Mouse (Mus musculus) Patski (cell line): ENCODE data around the gene Adam30. TPM values are rescaled to one million over a fixed set of nuclear protein-coding genes. Genes with fewer than 3 reads are reported as not detected.

Source experiments
- ATAC-seq: fragments of 100-300 bp; one replicate; pipeline ENCODE4 v1.8.0; 2021
- CTCF ChIA-PET: fragments of 350-600 bp; sonication (Branson Sonifier 250); formaldehyde crosslinking; loops from one replicate; lab custom pipeline; 2022; ENCODE audit warnings: inconsistent platforms; lab: Charles Lee
- POLR2A ChIA-PET: fragments of 350-600 bp; sonication (Branson Sonifier 250); formaldehyde crosslinking; loops from one replicate; lab custom pipeline; 2022; ENCODE audit warnings: antibody characterized with exemption, inconsistent platforms; lab: Charles Lee
- DNase-seq: peaks from one replicate; pipeline ENCODE4 v3.0.0-alpha.2; 2011; ENCODE audit warnings: low read depth, low spot score
- H3K27me3 ChIP-seq: fragments of 371-371 bp; one replicate; pipeline ENCODE4 v1.5.1; 2021
- CTCF ChIP-seq: fragments of 100-300 bp; IDR thresholded peaks from one replicate; pipeline ENCODE4 v1.5.1; 2021
- in situ Hi-C: fragments of 300-500 bp; cut with MboI; formaldehyde crosslinking; loops from 3 replicates; pipeline ENCODE4 v1.11.1; 2018; ENCODE audit warnings: low pct_unique_long_range_greater_than_20kb, mixed read lengths
- polyA plus RNA-seq: library from polyadenylated mRNA; unstranded; gene quantifications from one replicate; pipeline ENCODE4 v1.2.3, GENCODE M21; 2021

The Adam30 gene
- polyA plus RNA-seq, 1 experiment from 2014 or later: 0.01 TPM

DNA sequence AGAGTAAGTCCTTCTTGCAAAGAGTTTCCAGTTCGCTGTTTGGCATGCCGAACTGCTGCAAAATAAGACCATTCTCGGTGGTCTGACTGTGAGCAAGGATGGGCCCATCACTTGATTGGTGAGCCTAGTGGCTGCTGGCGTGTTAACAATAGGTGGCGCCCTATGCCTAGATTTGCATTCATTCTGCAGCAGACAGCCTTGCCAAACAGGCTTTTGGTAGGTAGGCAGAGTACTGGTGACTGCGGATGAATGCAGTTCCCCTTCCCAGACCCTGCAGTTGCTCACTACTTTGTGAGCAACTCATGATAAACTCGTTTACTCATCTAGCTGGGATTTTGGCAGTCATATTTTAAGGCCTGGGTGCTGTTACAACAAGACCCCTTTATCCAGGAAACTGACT lies 20.4 kb downstream of the Adam30 start:
- in situ Hi-C loops: no loop called here
- no peaks in the 10 kb centered on the region for H3K27me3 ChIP-seq
- no peak for DNase-seq
- ATAC-seq: peak; percentile 79
- ChIA-PET CTCF (interaction anchor here (0.7 to 6.8 kb wide), 7 partner anchors 21 to 255 kb away, joined by 3 to 75 read pairs (median 3); partner anchors contain the start of gene Reg4), POLR2A (interaction anchor here (1.2 kb wide), 1 partner anchor 45 kb away, joined by 3 read pairs; no protein-coding TSS in a partner anchor)
- peak; percentile 96 for TF ChIP-seq CTCF

DNA sequence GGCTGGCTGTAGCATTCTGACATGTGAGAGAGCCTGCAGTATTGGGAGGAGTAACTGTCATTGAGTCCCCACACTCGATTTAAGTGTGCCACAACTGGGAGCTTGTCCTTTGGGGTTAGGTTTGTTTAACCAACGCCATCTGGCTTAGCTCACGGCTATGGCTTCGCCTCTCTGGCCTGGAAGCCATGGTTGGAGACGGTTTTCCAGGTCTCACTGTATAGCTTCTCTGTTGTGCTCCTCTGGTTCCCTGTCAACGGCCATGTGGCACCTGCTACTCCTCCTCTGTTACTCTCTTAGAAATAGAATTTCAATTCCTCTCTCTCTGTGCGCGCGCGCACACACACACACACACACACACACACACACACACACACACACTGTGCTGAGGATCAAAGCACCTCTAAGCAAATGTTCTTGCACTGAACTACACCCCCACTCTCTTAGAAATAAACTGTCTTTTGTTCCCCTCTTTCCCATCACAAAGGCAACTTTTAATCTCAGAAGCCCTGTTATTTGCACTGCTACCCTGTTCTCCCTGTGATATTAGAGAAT lies 24.8 kb downstream of the Adam30 start:
- ATAC-seq: no peak
- no peaks in the 10 kb centered on the region for H3K27me3 ChIP-seq
- ChIA-PET POLR2A (no interaction called here), CTCF (interaction anchor here (1.0 to 1.8 kb wide), 3 partner anchors 13 to 41 kb away, joined by 3 to 10 read pairs (median 6); no protein-coding TSS in a partner anchor)
- in situ Hi-C loops: no loop called here
- TF ChIP-seq CTCF: no peak
- DNase-seq: no peak

DNA sequence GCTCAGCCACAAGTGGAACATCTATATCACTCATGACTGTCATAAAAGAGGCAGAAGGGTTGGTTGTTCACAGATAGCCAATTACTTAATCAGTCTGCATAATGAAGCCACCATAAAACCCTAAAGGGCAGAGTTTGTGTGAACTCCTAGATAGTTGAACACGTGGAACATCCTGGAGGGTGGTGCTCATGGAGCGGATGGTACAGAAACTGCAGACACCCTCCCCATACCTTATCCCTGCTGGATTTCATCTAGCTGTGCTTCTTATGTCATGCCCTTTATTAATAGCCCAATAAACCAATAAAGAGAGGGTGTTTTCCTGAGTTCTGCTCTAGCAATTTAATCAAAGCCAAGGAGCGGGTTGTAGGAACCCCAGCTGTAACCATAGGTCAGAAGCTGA lies 27.3 kb downstream of the Adam30 start:
- POLR2A ChIA-PET: interaction anchor here (1.2 kb wide), 1 partner anchor 19 kb away, joined by 3 read pairs; no protein-coding TSS in a partner anchor
- H3K27me3 ChIP-seq: no peaks in the 10 kb centered on the region

DNA sequence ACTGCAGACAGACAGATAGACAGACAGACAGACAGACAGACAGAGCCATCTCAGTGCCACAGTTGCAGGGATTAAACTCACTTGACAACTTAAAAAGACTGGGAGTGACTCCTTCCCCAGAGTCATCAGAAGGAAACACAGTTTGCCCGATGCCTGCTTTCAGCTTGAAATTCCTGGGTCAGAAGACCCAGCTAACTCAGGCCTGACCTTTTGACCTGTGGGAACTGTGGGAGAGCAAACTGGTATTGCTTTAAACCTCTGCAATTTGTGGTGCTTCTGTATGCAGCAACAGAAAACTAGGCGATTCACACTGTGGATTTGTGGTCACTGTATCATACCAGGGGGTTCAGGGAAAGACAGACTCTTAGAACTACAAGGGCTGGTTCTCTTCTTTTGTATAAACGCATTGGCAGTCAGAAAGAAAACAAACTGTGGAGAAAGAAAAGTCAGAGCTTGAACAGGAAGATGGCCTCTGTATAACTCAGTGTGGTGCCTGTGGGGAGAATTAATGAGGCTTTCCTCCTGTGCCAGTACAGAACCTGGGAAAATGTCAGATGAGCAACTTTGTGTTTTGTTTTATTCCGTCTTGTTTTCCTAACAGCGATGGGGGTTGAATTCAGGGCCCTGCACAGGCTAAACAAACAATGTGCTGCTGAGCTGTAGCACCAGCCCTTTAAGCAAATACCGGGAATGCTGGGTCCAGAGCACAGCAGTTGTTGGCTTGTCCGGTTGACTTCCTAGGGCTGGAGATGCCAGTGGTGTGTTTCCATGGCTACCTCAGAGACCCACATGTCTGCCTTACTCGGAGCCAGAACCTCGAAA lies 37.5 kb downstream of the Adam30 start:
- no peaks in the 10 kb centered on the region for H3K27me3 ChIP-seq
- no peak for TF ChIP-seq CTCF
- peak; percentile 95 for DNase-seq
- peak; percentile 92 for ATAC-seq
- in situ Hi-C loops: no loop called here
- ChIA-PET CTCF (interaction anchor here (0.7 to 2.6 kb wide), 6 partner anchors 12 to 84 kb away, joined by 3 to 26 read pairs (median 4); no protein-coding TSS in a partner anchor), POLR2A (no interaction called here)

More for the DNA sequence above, 27.3 kb downstream of the Adam30 start:
- no peak for DNase-seq
- no peak for ATAC-seq
- in situ Hi-C loops: no loop called here
- no peak for TF ChIP-seq CTCF
- CTCF ChIA-PET: no interaction called here

- CTCF ChIA-PET: interaction anchor here (0.7 to 1.0 kb wide), 2 partner anchors 23 to 28 kb away, joined by 3 read pairs; no protein-coding TSS in a partner anchor
- no peak for DNase-seq
- in situ Hi-C loops: no loop called here
Measured at GRCm38 (mm10) chr3:98199747-98200146, 39.3 kb downstream of the Adam30 start.

DNA sequence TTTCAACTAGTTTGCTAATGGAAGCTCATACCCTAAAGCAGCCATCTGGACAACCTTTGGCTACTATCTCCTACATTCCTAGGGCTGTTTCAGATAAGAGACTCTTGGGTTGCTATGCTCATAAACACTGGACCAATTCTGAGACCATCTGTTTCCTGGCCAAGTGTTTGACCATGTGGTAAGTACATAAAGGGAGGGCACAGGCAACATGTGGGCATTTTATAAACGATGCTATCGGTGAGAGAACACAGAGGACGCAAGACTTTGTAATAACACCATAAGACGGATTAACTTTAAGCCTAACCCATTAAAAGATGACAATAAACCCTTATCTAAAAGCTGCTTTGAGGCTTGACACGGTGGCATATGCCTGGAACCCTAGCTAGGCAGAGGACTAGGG lies 42.9 kb downstream of the Adam30 start:
- no peak for DNase-seq
- in situ Hi-C loops: no loop called here
- TF ChIP-seq CTCF: no peak
- ChIA-PET POLR2A (no interaction called here), CTCF (interaction anchor here (0.9 to 2.4 kb wide), 3 partner anchors 24 to 275 kb away, joined by 3 to 8 read pairs (median 3); no protein-coding TSS in a partner anchor)
- ATAC-seq: no peak
- no peaks in the 10 kb centered on the region for H3K27me3 ChIP-seq

More at GRCm38 (mm10) chr3:98199747-98200146, 39.3 kb downstream of the Adam30 start:
- ATAC-seq: no peak
- H3K27me3 ChIP-seq: no peaks in the 10 kb centered on the region
- POLR2A ChIA-PET: no interaction called here
- no peak for TF ChIP-seq CTCF

DNA sequence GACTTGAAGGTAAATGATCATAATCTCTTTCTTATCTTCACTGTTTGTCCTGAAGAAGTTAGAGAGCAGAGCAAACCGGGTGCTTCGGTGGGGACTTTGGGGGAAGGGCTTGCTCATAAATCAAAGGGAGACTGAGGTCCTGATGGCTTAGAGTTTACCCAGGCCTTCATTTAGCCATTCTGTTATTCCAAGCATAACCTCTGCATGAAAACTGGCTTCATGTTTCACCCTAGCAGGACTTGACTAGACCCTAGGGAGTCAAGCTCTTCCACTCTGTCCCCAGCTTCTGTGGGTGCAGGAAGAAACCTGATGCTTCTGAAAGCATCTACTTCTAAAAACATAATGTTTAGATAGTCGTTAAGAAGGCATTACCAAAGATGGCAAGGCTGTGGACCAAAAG lies 46.5 kb downstream of the Adam30 start:
- DNase-seq: no peak
- no peak for ATAC-seq
- POLR2A ChIA-PET: interaction anchor here (1.1 kb wide), 1 partner anchor 18 kb away, joined by 3 read pairs; no protein-coding TSS in a partner anchor
- in situ Hi-C loops: no loop called here
- TF ChIP-seq CTCF: no peak
- CTCF ChIA-PET: interaction anchor here (0.7 to 0.8 kb wide), 2 partner anchors 11 to 13 kb away, joined by 3 read pairs; no protein-coding TSS in a partner anchor
- H3K27me3 ChIP-seq: no peaks in the 10 kb centered on the region

- H3K27me3 ChIP-seq: no peaks in the 10 kb centered on the region
- DNase-seq (no peak), ATAC-seq (no peak)
- no peak for TF ChIP-seq CTCF
- ChIA-PET CTCF (no interaction called here), POLR2A (no interaction called here)
- in situ Hi-C loops: no loop called here
Measured at GRCm38 (mm10) chr3:98209161-98209560, 48.7 kb downstream of the Adam30 start.

- DNase-seq: no peak
- CTCF ChIA-PET: interaction anchor here (1.6 to 1.7 kb wide), 2 partner anchors 13 to 272 kb away, joined by 4 to 8 read pairs; no protein-coding TSS in a partner anchor
- in situ Hi-C loops: no loop called here
- no peaks in the 10 kb centered on the region for H3K27me3 ChIP-seq
- POLR2A ChIA-PET: no interaction called here
- ATAC-seq: no peak
- TF ChIP-seq CTCF: no peak
Measured at GRCm38 (mm10) chr3:98210860-98211259, 50.4 kb downstream of the Adam30 start.

- POLR2A ChIA-PET: interaction anchor here (0.6 kb wide), 1 partner anchor 110 kb away, joined by 3 read pairs; no protein-coding TSS in a partner anchor
- DNase-seq (no peak), ATAC-seq (no peak)
- no peak for TF ChIP-seq CTCF
- CTCF ChIA-PET: interaction anchor here (1.6 to 1.7 kb wide), 2 partner anchors 12 to 273 kb away, joined by 4 to 8 read pairs; no protein-coding TSS in a partner anchor
- in situ Hi-C loops: no loop called here
- H3K27me3 ChIP-seq: no peaks in the 10 kb centered on the region
Measured at GRCm38 (mm10) chr3:98211301-98212081, 51.1 kb downstream of the Adam30 start.

Other genes with a start within 250 kb of the Adam30 start
- 65.2 TPM for gene Notch2, start 147.1 kb upstream of the Adam30 start, polyA plus RNA-seq
- not detected for gene Reg4, start 61.5 kb downstream of the Adam30 start, polyA plus RNA-seq
- 0.01 TPM for gene Hmgcs2, start 119.8 kb downstream of the Adam30 start, polyA plus RNA-seq
- gene Phgdh, start 179.4 kb downstream of the Adam30 start, polyA plus RNA-seq: 487 TPM
- 21.4 TPM for gene Zfp697, start 221.8 kb downstream of the Adam30 start, polyA plus RNA-seq